Mouse (Mus musculus): ENCODE data around the gene Klk10.

Gene Klk10

GRCm38 (mm10) chr7:43797333-43797769 is 16.5 kb downstream of the Klk10 start, which contains the start of gene Klk8:
TSS of gene Klk8 (plus strand) at chr7:43797577.
- peak; percentile 19 for DNase-seq

DNA sequence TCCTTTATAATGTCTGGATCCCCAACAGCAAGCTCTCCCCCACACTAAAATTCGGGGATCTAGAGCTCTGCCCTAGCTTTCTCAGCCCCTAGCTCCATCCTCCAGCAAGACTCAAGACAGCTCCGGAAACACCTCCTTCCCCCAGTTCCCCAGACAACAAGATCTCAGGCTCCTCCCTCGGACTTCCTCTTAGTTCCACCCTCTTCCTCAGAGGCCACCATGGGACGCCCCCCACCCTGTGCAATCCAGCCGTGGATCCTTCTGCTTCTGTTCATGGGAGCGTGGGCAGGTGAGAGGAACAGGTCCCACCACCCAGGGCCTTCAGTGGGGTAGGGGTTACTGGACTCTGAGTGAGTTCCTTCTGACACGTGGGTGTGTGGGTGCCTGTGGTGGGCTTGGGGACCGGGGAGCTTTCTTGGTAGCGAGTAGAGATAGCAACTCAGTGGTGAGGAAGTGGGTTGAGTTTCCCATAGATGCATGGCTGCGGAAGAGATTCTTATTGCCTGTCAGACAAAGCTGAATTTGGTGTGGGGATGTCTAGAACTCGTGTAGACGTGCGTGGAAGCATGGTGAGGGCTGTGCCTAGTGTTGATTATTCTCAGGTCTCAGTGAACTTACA is 17.1 kb downstream of the Klk10 start:
- no peak for DNase-seq

DNA sequence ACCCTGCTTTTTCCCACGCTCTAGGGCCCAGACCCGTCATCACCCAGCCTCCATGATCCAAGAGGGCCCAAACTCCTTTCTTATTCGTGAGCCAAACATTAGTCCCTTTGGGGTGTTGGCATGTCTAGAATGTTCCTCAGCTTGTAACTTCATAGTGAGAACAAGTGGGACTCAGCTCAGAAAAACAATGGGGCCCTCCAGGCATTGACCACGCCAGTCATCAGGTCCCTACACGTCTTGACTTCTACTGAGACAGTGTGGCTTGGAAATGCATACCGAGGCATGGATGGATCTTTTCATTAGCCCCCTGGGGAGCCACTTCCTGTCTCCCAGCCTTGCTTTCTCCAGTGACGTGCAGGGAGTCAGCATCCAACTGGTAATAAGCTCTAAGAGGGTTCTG is 19.0 kb downstream of the Klk10 start:
- DNase-seq = no peak

DNA sequence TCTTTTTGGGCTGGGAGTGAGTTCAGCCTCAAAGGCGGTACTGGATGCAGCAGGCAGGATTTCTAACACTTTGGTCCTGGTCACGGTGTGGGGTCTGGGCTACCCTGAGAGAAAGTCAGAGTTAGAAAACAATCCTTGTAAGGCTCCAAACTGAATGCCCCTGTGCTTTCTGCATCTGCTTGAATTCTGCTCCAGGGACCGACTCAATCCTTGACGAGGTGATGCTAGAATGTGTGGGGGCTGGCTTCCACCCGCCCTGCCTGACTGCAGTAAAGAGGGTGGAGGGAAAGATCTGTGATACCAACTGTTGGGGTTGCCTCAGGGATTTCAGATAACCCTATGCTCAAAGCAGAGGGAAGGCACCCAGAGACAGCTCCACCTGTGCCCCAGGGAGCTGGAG is 30.2 kb downstream of the Klk10 start, which contains the start of gene Klk7:
Klk7 (plus strand) TSS at position 301 of the 400 bp plus-strand sequence.
- no peak for DNase-seq

GRCm38 (mm10) chr7:43815211-43815610 is 34.4 kb downstream of the Klk10 start:
- no peak for DNase-seq

DNA sequence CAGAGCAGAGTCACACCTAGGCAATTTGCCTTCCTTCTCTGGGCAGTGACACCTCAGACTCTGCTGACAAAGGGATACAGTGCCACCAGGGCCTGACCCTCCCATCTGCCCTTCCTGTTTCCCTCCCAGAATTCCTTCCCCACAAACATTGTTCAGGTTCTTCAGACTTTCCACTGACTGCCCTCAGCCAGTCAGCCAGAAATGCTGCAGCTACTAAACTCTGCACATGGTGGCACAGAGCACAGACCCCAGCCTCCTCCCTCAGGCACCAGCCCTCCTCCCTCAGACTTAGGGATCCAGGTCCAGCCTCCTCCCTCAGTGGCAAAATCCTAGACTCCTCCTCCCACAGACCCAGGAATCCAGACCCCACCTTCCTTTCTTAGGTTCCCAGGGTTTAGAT is 35.9 kb downstream of the Klk10 start:
- no peak for DNase-seq

DNA sequence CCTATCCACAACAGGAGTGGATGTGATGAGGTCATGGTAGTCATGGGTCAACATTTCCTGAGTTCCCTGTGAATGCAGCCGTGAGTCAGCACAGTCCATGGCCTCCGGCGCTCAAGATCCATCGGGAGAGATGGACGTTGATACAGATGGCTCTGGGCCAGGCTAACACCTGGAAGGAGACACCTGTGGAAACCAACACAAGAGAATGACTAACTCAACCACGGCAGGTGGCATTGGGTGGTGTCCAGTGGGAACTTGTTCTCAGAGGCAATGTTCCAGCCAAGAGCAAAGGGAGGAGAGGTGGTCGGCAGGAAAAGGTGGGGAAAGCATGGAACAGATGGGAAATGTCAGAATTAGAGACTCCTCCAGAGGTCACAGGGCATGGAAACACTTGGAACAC is 40.7 kb downstream of the Klk10 start:
- no peak for DNase-seq

DNA sequence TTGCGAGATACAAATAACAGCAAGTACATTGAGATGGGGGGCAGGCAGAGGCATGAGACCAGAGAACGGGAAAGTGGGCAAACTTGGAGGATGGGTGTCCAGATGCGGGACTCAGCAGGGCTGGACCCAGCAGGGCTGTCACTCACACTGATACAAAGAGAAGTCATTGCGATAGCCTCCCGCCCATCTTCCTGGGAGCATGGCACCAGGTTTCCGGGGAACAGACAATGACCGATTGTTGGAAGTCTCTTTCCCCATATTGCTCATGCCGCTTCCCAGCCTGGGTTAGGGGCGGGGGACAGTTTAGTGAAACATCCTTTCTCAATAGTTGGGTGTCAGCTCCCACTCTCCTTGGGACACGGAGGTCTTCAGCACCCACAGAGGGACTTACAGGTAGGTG is 43.4 kb downstream of the Klk10 start, which contains the start of gene Klk6:
Klk6 (plus strand) TSS at position 301 of the 400 bp plus-strand sequence.
- no peak for DNase-seq

- DNase-seq = no peak
Observed at GRCm38 (mm10) chr7:43826056-43826455, 45.2 kb downstream of the Klk10 start.

DNA sequence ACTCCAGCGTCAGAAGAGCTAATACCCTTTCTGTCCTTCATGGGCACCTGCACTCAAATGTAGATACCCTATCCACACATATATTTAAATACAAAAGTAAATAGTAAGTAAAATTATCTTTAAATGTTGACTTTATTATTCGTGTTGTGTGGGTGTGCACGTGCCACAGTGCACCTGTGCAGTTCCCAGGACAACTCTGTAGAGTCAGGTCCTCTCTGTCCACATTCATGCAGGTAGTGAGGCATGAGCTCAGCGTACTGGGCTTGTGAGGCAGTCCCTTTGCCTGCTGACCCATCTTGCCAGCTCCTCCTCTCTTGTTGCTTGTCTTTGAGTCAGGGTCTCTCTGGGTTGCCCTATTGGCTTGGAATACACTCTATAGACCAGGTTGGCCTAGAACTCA is 46.9 kb downstream of the Klk10 start:
- no peak for DNase-seq

- no peak for DNase-seq
Observed at GRCm38 (mm10) chr7:43829006-43829405, 48.2 kb downstream of the Klk10 start.
